Mouse (Mus musculus) intestine, embryonic 14.5 days (tissue): ENCODE results near the gene Tmem253. TPM values are rescaled to one million over a fixed set of nuclear protein-coding genes. Genes with fewer than 3 reads are reported as not detected.

Experiments used
- ATAC-seq: fragments of 200-750 bp; cut with Nextera tagmentation; replicated peaks from 2 replicates; pipeline ENCODE4 v1.8.0; 2017; ENCODE audit warnings: low read depth, moderate number of reproducible peaks, moderate TSS enrichment, moderate library complexity; ENCODE audit not compliant: low FRiP score, low TSS enrichment
- DNase-seq: peaks from one replicate; pipeline ENCODE4 v3.0.0-alpha.2; 2018; ENCODE audit warnings: low spot score
- H3K27ac ChIP-seq: fragments of 300-500 bp; sonication (generic); 2 replicates; pipeline ENCODE4 v1.5.1; 2014; ENCODE audit warnings: low read depth, mild to moderate bottlenecking, control low read depth
- H3K27me3 ChIP-seq: fragments of 300-500 bp; sonication (generic); replicated peaks from 2 replicates; pipeline ENCODE4 v1.6.1; 2014; ENCODE audit warnings: low read length, control low read depth; ENCODE audit not compliant: control insufficient read depth, insufficient read depth
- H3K36me3 ChIP-seq: fragments of 300-500 bp; sonication (generic); 2 replicates; pipeline ENCODE4 v1.6.1; 2014; ENCODE audit warnings: low read length, control low read depth; ENCODE audit not compliant: control insufficient read depth, insufficient read depth
- H3K4me1 ChIP-seq: fragments of 300-500 bp; sonication (generic); replicated peaks from 2 replicates; pipeline ENCODE4 v1.6.1; 2014; ENCODE audit warnings: low read length, control low read depth, mixed read lengths; ENCODE audit not compliant: control insufficient read depth, insufficient read depth
- H3K4me2 ChIP-seq: fragments of 300-500 bp; sonication (generic); 2 replicates; pipeline ENCODE4 v1.6.1; 2014; ENCODE audit warnings: low read length
- H3K4me3 ChIP-seq: fragments of 300-500 bp; sonication (generic); 2 replicates; pipeline ENCODE4 v1.5.1; 2014; ENCODE audit warnings: low read depth, low read length, control low read depth, mixed read lengths
- H3K9ac ChIP-seq: fragments of 300-500 bp; sonication (generic); 2 replicates; pipeline ENCODE4 v1.6.1; 2014; ENCODE audit warnings: mild to moderate bottlenecking, low read length
- H3K9me3 ChIP-seq: fragments of 300-500 bp; sonication (generic); 2 replicates; pipeline ENCODE4 v1.6.1; 2016; ENCODE audit warnings: low read length, control low read depth; ENCODE audit not compliant: control insufficient read depth
- WGBS: fragments of 180-500 bp; shearing (Covaris S2); extraction: QIAGEN DNeasy Blood & Tissue Kit; methylation state at CpG from one replicate; pipeline ENCODE4 v1.1.7; 2014; 5-methylcytosine and 5-hydroxymethylcytosine counted together
- polyA plus RNA-seq: library from polyadenylated mRNA; unstranded; fragments of >200 nt; fragmentation: Nextera tagmentation; extraction: Ambion mirVana; gene quantifications from 2 replicates; pipeline ENCODE4 v1.2.1, GENCODE M21; 2014

The Tmem253 gene
- polyA plus RNA-seq, 1 experiment from 2014 or later = 8.5 TPM

DNA sequence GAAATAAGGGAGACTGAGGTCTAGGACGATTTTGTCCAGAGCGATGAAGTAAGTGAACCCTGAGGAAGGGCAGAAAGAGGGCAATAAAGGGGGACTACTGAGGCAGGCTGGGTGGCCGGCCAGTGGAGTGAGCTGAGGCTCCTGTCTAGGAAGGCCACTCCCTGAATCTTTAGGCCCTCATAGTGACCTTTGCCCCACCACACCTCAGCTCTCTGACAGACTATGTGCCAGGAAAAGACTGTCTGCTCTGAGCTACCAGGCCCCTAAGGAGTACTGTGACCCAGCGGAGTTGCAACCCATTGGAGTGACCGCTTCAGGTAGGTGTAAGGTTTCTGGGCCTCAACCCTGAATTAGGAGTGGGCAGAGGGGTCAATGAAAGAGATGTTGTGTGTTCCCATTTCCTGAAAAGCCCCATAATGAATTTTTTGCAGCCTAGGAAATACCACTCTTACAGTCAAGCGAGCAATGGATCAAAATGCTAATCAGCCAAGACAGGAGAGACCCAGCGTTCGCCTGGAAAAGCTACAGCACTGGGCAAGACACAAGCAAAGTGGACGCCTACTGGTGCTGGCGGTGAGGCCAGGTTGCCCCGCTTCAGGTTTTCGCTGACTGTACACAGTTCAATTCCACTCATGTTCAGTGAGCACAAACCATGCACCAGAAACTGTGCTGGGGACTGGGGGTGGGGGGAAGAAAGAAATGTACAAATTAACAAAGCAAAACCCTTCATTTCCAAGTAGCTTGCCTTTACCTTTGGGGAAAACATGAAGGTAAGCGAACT is 1.4 kb downstream of the Tmem253 start:
- no peak overlapping the region for H3K9ac ChIP-seq
- no peaks in the 10 kb centered on the region for H3K27me3 ChIP-seq
- H3K9me3 ChIP-seq = no peaks in the 10 kb centered on the region
- no peak for DNase-seq
- no peak for ATAC-seq
- H3K4me3 ChIP-seq = no peak overlapping the region
- H3K36me3 ChIP-seq = no peaks in the 10 kb centered on the region
- peak overlapping the region; percentile 20 for H3K4me2 ChIP-seq
- 78% methylated on average over 13 of the region's 13 CpGs for WGBS
- H3K27ac ChIP-seq = peak overlapping the region; percentile 90
- peaks cover 37% of the 10 kb centered on the region for H3K4me1 ChIP-seq

DNA sequence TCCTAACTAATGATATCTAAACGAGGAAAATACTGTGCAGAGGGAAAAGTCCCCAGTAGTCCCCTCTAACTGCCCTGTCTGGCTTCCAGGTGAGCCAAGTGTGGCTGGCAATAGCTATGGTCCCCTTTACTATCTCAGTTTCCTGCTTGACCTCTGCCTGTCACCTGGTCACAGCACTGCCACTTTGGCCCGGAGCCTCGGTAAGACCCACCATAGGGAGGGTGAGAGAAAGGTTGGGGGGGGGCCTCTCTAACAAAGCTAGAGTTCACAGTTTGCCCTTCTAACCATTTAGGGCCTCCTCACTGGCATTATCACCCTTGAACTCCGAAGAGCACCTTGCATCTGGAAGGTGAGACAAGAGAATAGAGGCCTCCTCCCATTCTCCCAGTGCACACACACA is 2.2 kb downstream of the Tmem253 start:
- DNase-seq (no peak), ATAC-seq (no peak)
- Histone ChIP-seq H3K4me2 (no peak overlapping the region; the same call in 1 of the 2 replicates), H3K9me3 (no peaks in the 10 kb centered on the region), H3K4me1 (peaks cover 38% of the 10 kb centered on the region), H3K27me3 (no peaks in the 10 kb centered on the region), H3K36me3 (no peaks in the 10 kb centered on the region), H3K27ac (no peak overlapping the region), H3K4me3 (no peak overlapping the region), H3K9ac (no peak overlapping the region)
- WGBS = 76% methylated on average over 4 of the region's 4 CpGs

DNA sequence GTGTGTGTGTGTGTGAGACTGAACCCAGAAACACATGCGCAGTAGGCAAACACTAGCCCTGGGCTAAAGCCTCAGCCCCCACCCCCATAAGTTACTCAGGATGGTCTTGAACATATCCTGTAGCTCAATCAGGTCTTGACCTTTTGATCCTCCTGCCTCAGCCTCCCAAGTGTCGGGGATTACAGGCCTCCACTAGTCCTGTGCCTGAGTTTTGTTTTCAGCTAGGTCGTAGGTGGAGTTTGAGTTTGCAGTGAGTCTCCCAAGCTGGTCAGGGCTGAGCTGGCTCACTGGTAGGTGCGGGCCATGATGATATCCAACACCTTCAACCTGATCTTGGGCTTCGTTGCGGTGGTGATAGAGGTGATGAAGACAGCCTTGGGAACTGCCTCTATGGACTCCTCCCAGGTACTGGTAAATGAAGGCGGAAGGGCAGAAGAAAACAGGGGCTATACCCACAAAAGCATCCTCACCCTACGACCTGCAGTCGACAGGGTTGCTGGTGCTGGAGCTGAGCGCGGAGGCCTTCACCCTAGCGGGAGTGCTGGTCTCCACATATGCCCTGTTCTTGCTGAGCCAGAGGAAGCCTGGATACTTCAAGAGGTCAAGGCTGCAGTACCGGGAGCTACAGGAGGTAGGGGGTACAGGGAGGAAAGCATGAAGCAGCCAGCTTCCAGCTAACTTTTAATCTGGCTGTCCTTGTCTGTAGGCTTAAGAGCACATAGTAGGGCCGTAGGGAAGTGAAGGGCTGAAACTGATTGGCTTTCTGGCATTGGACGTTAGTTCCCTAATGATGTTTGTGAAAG is 3.0 kb downstream of the Tmem253 start:
- Histone ChIP-seq H3K36me3 (no peaks in the 10 kb centered on the region), H3K27me3 (no peaks in the 10 kb centered on the region), H3K9ac (peak overlapping the region; percentile 91), H3K27ac (peak overlapping the region; percentile 98; the same call in 1 of the 2 replicates), H3K4me1 (peaks cover 36% of the 10 kb centered on the region), H3K4me2 (peak overlapping the region; percentile 71), H3K4me3 (peak overlapping the region; percentile 62; the same call in 1 of the 2 replicates), H3K9me3 (no peaks in the 10 kb centered on the region)
- WGBS = 85% methylated on average over 15 of the region's 15 CpGs
- DNase-seq (no peak), ATAC-seq (no peak)

DNA sequence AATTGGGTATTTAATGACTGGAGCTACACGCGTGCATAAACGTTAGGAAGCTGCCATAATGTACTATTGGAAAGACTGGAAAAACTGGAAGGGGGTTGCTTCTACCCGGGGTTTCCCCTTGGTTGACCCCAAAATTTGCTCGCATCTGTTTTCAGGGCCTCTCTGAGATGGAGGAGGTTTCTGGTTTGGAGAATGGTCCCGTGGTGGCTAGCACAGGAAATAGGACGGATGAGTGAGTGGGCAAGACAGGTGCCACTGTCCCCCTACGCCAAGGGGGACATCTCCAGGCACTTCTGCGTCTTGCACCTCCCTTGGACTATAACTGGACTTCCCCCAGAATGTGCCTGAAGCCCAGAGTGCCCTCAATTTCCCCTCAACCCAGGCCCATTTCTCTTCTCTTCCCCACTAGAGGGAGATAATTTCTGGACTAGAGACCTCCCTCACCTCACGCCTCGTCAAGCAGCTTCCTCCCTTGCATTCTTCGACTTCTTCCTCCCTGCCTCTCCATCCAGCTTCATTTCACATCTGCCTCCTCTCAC is 3.7 kb downstream of the Tmem253 start:
- WGBS = 32% methylated on average over 12 of the region's 12 CpGs
- ATAC-seq = no peak; the same call in 1 of the 2 replicates
- H3K27ac ChIP-seq = peak overlapping the region; percentile 98

DNA sequence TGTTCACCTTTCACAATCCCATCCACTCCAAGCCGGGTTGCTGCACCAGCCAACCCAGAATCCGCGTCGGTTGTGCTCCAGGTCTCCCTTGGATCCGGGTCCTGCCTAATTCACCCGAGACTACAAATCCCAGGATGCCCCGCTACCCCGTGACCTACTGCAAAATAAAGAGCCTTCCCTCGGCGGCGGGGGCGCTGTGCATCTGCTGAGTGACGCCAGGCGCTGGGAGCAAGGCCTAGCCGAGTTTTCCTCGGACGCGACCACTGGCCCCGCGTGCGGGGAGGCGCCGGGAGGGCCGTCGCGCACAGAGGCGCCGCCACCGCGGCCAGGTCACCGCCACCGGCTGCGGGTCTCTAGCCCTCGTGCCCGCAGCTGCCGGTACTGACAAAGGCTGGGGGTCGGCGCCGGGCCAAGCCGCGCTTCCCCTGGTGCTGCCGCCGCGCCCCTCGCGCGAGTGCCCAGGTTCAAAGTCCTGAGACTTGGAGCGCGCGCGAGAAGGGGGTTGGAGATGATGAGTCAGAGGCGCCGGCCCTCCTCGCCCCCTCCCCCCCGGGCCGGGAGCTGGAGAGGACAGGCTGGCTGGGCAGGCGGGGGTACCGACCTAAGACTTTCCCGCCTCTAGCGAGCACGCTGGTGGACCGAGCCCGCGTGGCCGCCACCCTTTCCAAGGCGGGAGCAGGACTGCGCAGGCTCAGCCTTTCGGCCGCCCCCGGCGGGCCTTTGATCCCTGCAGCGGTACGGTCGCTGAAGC is 4.3 kb downstream of the Tmem253 start:
- H3K4me2 ChIP-seq = peak overlapping the region; percentile 71
- peak; percentile 97 for DNase-seq
- ATAC-seq = peak; percentile 86
- peak overlapping the region; percentile 98 for H3K27ac ChIP-seq
- peaks cover 36% of the 10 kb centered on the region for H3K4me1 ChIP-seq
- H3K36me3 ChIP-seq = no peaks in the 10 kb centered on the region
- under 1% methylated on average over 67 of the region's 74 CpGs for WGBS
- peak overlapping the region; percentile 62 for H3K4me3 ChIP-seq
- no peaks in the 10 kb centered on the region for H3K27me3 ChIP-seq
- no peaks in the 10 kb centered on the region for H3K9me3 ChIP-seq
- H3K9ac ChIP-seq = peak overlapping the region; percentile 91

More for the DNA sequence above, 3.7 kb downstream of the Tmem253 start:
- H3K9ac ChIP-seq = peak overlapping the region; percentile 91
- no peaks in the 10 kb centered on the region for H3K9me3 ChIP-seq
- peak overlapping the region; percentile 62 for H3K4me3 ChIP-seq
- H3K4me1 ChIP-seq = peaks cover 36% of the 10 kb centered on the region
- H3K4me2 ChIP-seq = peak overlapping the region; percentile 71
- no peak for DNase-seq
- no peaks in the 10 kb centered on the region for H3K36me3 ChIP-seq
- H3K27me3 ChIP-seq = no peaks in the 10 kb centered on the region

DNA sequence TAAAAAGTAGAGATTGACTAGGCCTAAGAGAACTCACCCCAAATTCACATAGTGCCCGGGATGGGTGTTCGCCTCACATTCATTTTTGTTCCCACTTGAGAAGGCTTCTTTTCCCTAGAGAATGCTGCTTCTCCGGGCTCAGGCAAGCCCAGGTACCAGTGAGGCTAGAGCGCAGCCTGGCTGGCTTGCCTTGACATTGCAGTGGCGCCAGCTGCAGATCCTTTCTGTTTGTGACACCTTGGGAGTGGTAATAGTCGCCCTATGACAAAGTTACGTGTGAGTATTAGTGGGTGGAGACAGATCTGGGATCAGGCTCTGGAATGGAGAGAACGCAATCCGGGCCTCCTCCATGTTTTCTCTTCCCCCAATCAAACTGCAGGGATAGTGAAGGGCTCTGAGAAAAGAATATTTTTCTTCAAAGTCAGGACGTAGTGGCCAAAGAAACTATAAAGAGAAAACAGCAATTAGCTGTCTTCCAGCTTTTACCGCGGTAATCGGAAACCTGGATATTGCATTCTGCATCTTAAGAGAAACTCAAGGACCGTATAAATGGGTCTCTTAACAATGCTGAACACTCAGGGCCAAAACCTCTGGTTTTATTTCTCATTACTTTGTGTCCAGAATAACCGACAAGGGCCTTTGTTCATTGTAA is 5.2 kb downstream of the Tmem253 start, which contains the start of gene Zfp219:
TSS of gene Zfp219 (minus strand) at position 248 of the 652 bp plus-strand sequence.
- Histone ChIP-seq H3K27ac (peak within 1 kb of the TSS; percentile 98), H3K4me2 (peak within 1 kb of the TSS; percentile 71), H3K36me3 (no peaks in the 10 kb centered on the region), H3K27me3 (no peaks in the 10 kb centered on the region), H3K4me1 (peaks cover 31% of the 10 kb centered on the region), H3K9me3 (no peaks in the 10 kb centered on the region), H3K9ac (peak within 1 kb of the TSS; percentile 91), H3K4me3 (peak within 1 kb of the TSS; percentile 62)
- peak; percentile 88 for DNase-seq
- 6% methylated on average over 15 of the region's 15 CpGs for WGBS
- ATAC-seq = peak; percentile 60

DNA sequence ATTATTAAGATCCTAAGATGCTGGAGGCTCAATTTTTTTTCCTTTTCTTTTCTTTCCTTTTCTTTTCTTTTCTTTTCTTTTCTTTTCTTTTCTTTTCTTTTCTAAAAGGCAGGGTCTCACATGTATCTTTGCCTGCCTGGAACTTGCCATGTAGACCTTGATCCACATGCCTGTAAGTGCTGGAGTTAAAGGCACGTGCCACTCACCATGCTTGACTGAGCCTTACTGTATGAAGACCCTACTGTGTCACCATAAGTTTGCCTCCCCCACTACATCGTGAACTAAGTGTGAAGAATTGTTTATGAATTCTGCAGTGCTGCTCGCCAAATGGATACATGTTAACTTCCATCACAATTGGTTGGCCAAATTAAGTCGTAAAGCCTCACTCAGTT is 5.7 kb downstream of the Tmem253 start:
- no peak for ATAC-seq
- peak overlapping the region; percentile 98 for H3K27ac ChIP-seq
- no peaks in the 10 kb centered on the region for H3K9me3 ChIP-seq
- H3K36me3 ChIP-seq = no peaks in the 10 kb centered on the region
- WGBS = 54% methylated on average over 4 of the region's 4 CpGs
- H3K27me3 ChIP-seq = no peaks in the 10 kb centered on the region
- H3K9ac ChIP-seq = no peak overlapping the region
- peak overlapping the region; percentile 71 for H3K4me2 ChIP-seq
- peak overlapping the region; percentile 62 for H3K4me3 ChIP-seq
- DNase-seq = no peak
- H3K4me1 ChIP-seq = peaks cover 26% of the 10 kb centered on the region
